Comparison of ENCODE assay signal across 14 mouse cellular contexts in genomic region chr5:113852463-113852862, GRCm38 (mm10).
"Had no signal": no experiment of that assay in that cellular context is flagged by ENCODE, and none has a peak within 500 bp of the region (broad histone marks: within the 10 kb centered on the region; RNA-seq: fewer than 3 reads in every experiment).

No protein-coding gene starts in this region.

- H3K9ac ChIP-seq: neural tube, embryonic 15.5 days; stomach, embryonic 15.5 days had no signal

- H3K27me3 ChIP-seq: neural tube, embryonic 15.5 days; stomach, embryonic 15.5 days had no signal

- H3K27ac ChIP-seq: neural tube, embryonic 15.5 days; stomach, embryonic 15.5 days had no signal

- H3K9me3 ChIP-seq: neural tube, embryonic 15.5 days; stomach, embryonic 15.5 days had no signal

- DNase-seq: retina, postnatal 1 day; right cerebral cortex, adult 18-20 months; right cerebral cortex, postnatal 14 days; right cerebral cortex, postnatal 25 days; right cerebral cortex, postnatal 4 days; spleen, adult 18-20 months; thymus, adult 18-20 months; thymus, adult 2 months; thymus, postnatal 14 days; thymus, postnatal 25 days; thymus, postnatal 36 days; thymus, postnatal 4 days had no signal

- H3K4me2 ChIP-seq: neural tube, embryonic 15.5 days; stomach, embryonic 15.5 days had no signal

- H3K4me3 ChIP-seq: neural tube, embryonic 15.5 days; stomach, embryonic 15.5 days had no signal
